Mouse (Mus musculus) limb, embryonic 14.5 days (tissue): ENCODE results near the gene Vav2. TPM values are rescaled to one million over a fixed set of nuclear protein-coding genes. Genes with fewer than 3 reads are reported as not detected.

Experiments
- ATAC-seq: fragments of 200-750 bp; cut with Nextera tagmentation; 2 replicates; pipeline ENCODE4 v1.8.0; 2017; ENCODE audit warnings: low read depth, moderate number of reproducible peaks, moderate TSS enrichment; ENCODE audit not compliant: low FRiP score
- DNase-seq: peaks from one replicate; pipeline ENCODE4 v3.0.0-alpha.2; 2015; ENCODE audit warnings: low spot score
- H3K27ac ChIP-seq: fragments of 300-500 bp; sonication (generic); replicated peaks from 2 replicates; pipeline ENCODE4 v1.5.1; 2014; ENCODE audit warnings: low read depth, mild to moderate bottlenecking, low read length, moderate library complexity, mixed read lengths
- H3K27me3 ChIP-seq: fragments of 300-500 bp; sonication (generic); 2 replicates; pipeline ENCODE4 v1.6.1; 2014; ENCODE audit warnings: low read length, mixed read lengths; ENCODE audit not compliant: control insufficient read depth, insufficient read depth
- H3K36me3 ChIP-seq: fragments of 300-500 bp; sonication (generic); 2 replicates; pipeline ENCODE4 v1.6.1; 2014; ENCODE audit warnings: mild to moderate bottlenecking, low read length, moderate library complexity, mixed read lengths; ENCODE audit not compliant: control insufficient read depth, insufficient read depth
- H3K4me1 ChIP-seq: fragments of 300-500 bp; sonication (generic); 2 replicates; pipeline ENCODE4 v1.6.1; 2014; ENCODE audit warnings: antibody characterized with exemption, low read length, mixed read lengths; ENCODE audit not compliant: control insufficient read depth, insufficient read depth
- H3K4me2 ChIP-seq: fragments of 300-500 bp; sonication (generic); replicated peaks from 2 replicates; pipeline ENCODE4 v1.6.1; 2014; ENCODE audit warnings: low read depth, mild to moderate bottlenecking, low read length, moderate library complexity; ENCODE audit not compliant: severe bottlenecking
- H3K4me3 ChIP-seq: fragments of 300-500 bp; sonication (generic); replicated peaks from 2 replicates; pipeline ENCODE4 v1.5.1; 2014; ENCODE audit warnings: low read length
- H3K9ac ChIP-seq: fragments of 300-500 bp; sonication (generic); 2 replicates; pipeline ENCODE4 v1.6.1; 2014; ENCODE audit warnings: mild to moderate bottlenecking, low read depth, low read length, moderate library complexity; ENCODE audit not compliant: severe bottlenecking
- H3K9me3 ChIP-seq: fragments of 300-500 bp; sonication (generic); 2 replicates; pipeline ENCODE4 v1.6.1; 2016; ENCODE audit warnings: low read length; ENCODE audit not compliant: control insufficient read depth
- POLR2A ChIP-seq: fragments of 200-500 bp; IDR thresholded peaks from 2 replicates; pipeline ENCODE4 v1.8.0; 2012; ENCODE audit warnings: inconsistent platforms, mild to moderate bottlenecking, moderate library complexity, borderline replicate concordance; ENCODE audit not compliant: insufficient read depth, insufficient read length; ENCODE audit errors: extremely low read depth
- WGBS: fragments of 180-500 bp; shearing (Covaris S2); extraction: QIAGEN DNeasy Blood & Tissue Kit; methylation state at CpG from one replicate; pipeline ENCODE4 v1.1.7; 2014; 5-methylcytosine and 5-hydroxymethylcytosine counted together
- polyA plus RNA-seq, 2 experiments: library from polyadenylated mRNA; depleted of rRNA in 1 of 2; stranded (reverse) in 1 of 2; unstranded in 1 of 2; fragments of >200 nt; fragmentation: Nextera tagmentation in 1 of 2; extraction: Ambion mirVana in 1 of 2; gene quantifications; 2 replicates each; pipeline versions ENCODE4 v1.2.1 to v1.2.3; 2012 to 2014

Vav2 gene
- polyA plus RNA-seq, 2 experiments, result 5.9 to 19.6 TPM

- H3K4me3 ChIP-seq, result no peak overlapping the region
- 0 out of 2 replicates have a peak, but pooled peaks cover 6% of the 10 kb centered on the region for H3K36me3 ChIP-seq
- no peak overlapping the region for H3K27ac ChIP-seq
- ATAC-seq (peak; percentile 63; the same call in 1 of the 2 replicates), DNase-seq (peak; percentile 14)
- no peak for TF ChIP-seq POLR2A
- WGBS, result 58% methylated on average over 12 of the region's 12 CpGs
- no peak overlapping the region for H3K4me2 ChIP-seq
- no peaks in the 10 kb centered on the region for H3K9me3 ChIP-seq
- peaks cover 5% of the 10 kb centered on the region; the same call in 1 of the 2 replicates for H3K4me1 ChIP-seq
- no peaks in the 10 kb centered on the region for H3K27me3 ChIP-seq
- no peak overlapping the region for H3K9ac ChIP-seq
Measured at GRCm38 (mm10) chr2:27301444-27302111, 125.3 kb downstream of the Vav2 start.

DNA sequence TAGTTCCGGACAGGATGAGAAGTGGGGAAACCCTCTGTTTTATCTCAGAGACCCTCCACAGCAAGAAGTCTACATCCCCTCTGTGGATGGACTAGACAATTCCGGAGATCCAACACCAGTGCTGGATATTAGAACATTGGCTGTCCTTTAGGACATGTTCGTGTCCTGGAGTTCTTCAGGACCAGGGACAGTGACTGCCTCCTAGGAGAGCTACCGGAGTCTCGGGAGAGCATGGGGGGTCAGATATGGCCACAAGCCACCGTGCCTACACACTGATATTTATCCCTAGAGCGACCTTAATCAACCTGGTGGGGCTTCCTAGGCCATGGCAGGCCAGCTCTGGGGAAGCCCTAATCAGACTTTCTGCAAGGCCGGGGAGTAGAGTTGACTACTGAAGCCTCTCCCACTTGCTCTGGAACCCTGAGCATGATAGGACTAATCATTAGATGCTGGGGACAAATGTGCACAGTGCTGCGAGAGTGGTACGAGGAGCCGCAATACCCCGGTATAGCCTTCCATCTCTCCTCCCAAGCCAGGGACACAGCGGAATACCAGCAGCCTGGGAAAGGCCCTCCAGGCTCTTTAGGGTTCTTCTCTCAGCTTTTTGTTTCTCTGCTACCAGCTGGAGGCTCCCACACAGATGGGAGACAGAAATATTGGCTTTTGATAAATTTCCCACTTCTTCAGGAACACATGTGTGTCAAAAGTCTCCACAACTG, 125.9 kb downstream of the Vav2 start:
- Histone ChIP-seq H3K4me1 (peaks cover 5% of the 10 kb centered on the region; the same call in 1 of the 2 replicates), H3K9me3 (no peaks in the 10 kb centered on the region), H3K27me3 (no peaks in the 10 kb centered on the region), H3K27ac (no peak overlapping the region), H3K9ac (no peak overlapping the region), H3K4me3 (no peak overlapping the region), H3K4me2 (no peak overlapping the region), H3K36me3 (0 out of 2 replicates have a peak, but pooled peaks cover 6% of the 10 kb centered on the region)
- TF ChIP-seq POLR2A, result no peak
- ATAC-seq, result peak; percentile 4; the same call in 1 of the 2 replicates
- 73% methylated on average over 13 of the region's 13 CpGs for WGBS
- no peak for DNase-seq

GRCm38 (mm10) chr2:27296656-27297406, 130.0 kb downstream of the Vav2 start:
- ATAC-seq, result no peak
- no peak overlapping the region for H3K9ac ChIP-seq
- no peaks in the 10 kb centered on the region for H3K9me3 ChIP-seq
- H3K27me3 ChIP-seq, result no peaks in the 10 kb centered on the region
- no peak overlapping the region for H3K4me3 ChIP-seq
- peaks cover 5% of the 10 kb centered on the region; the same call in 1 of the 2 replicates for H3K4me1 ChIP-seq
- H3K27ac ChIP-seq, result no peak overlapping the region
- no peak for TF ChIP-seq POLR2A
- 44% methylated on average over 9 of the region's 9 CpGs for WGBS
- H3K36me3 ChIP-seq, result peaks cover 16% of the 10 kb centered on the region; the same call in 1 of the 2 replicates
- no peak for DNase-seq
- H3K4me2 ChIP-seq, result no peak overlapping the region

GRCm38 (mm10) chr2:27294777-27295176, 132.1 kb downstream of the Vav2 start:
- Histone ChIP-seq H3K27ac (no peak overlapping the region), H3K4me3 (no peak overlapping the region), H3K36me3 (peaks cover 33% of the 10 kb centered on the region), H3K27me3 (no peaks in the 10 kb centered on the region), H3K9ac (no peak overlapping the region), H3K9me3 (no peaks in the 10 kb centered on the region), H3K4me1 (no peaks in the 10 kb centered on the region), H3K4me2 (no peak overlapping the region)
- WGBS, result 89% methylated on average over 3 of the region's 3 CpGs
- DNase-seq (no peak), ATAC-seq (no peak)
- TF ChIP-seq POLR2A, result no peak

GRCm38 (mm10) chr2:27289019-27289418, 137.8 kb downstream of the Vav2 start:
- ATAC-seq (peak; percentile 74), DNase-seq (peak; percentile 93)
- WGBS, result 13% methylated on average over 3 of the region's 3 CpGs
- Histone ChIP-seq H3K9me3 (no peaks in the 10 kb centered on the region), H3K4me2 (no peak overlapping the region), H3K4me1 (peaks cover 4% of the 10 kb centered on the region; the same call in 1 of the 2 replicates), H3K4me3 (no peak overlapping the region), H3K27me3 (no peaks in the 10 kb centered on the region), H3K9ac (peak overlapping the region; percentile 38), H3K27ac (peak overlapping the region; percentile 48; the same call in 1 of the 2 replicates), H3K36me3 (peaks cover 28% of the 10 kb centered on the region)
- no peak for TF ChIP-seq POLR2A
